Mouse (Mus musculus) thymus, adult 2 months (tissue): ENCODE data around the gene Lmx1a. TPM values are rescaled to one million over a fixed set of nuclear protein-coding genes. Genes with fewer than 3 reads are reported as not detected.

ENCODE experiments used
- DNase-seq: peaks from one replicate; pipeline ENCODE4 v3.0.0; 2021
- H3K27ac ChIP-seq: fragments of 200-500 bp; 2 replicates; pipeline ENCODE4 v1.5.1; 2012; ENCODE audit warnings: low read length, control low read depth; ENCODE audit not compliant: control insufficient read depth, insufficient read depth
- H3K27me3 ChIP-seq: fragments of 200-500 bp; 2 replicates; pipeline ENCODE4 v1.6.1; 2012; ENCODE audit warnings: mild to moderate bottlenecking, low read length, moderate library complexity, mixed read lengths; ENCODE audit not compliant: control insufficient read depth, insufficient read depth
- H3K36me3 ChIP-seq: fragments of 200-500 bp; 2 replicates; pipeline ENCODE4 v1.6.1; 2012; ENCODE audit warnings: mild to moderate bottlenecking, low read length, moderate library complexity; ENCODE audit not compliant: control insufficient read depth, insufficient read depth
- H3K4me1 ChIP-seq: fragments of 200-500 bp; replicated peaks from 2 replicates; pipeline ENCODE4 v1.6.1; 2012; ENCODE audit warnings: low read length; ENCODE audit not compliant: control insufficient read depth, insufficient read depth
- H3K4me3 ChIP-seq: fragments of 200-500 bp; 2 replicates; pipeline ENCODE4 v1.5.1; 2012; ENCODE audit warnings: mild to moderate bottlenecking, low read length, control low read depth, moderate library complexity; ENCODE audit not compliant: control insufficient read depth, insufficient read depth
- CTCF ChIP-seq: fragments of 200-500 bp; IDR thresholded peaks from 2 replicates; pipeline ENCODE4 v1.5.1; 2012; ENCODE audit warnings: mild to moderate bottlenecking, control low read depth, low read length, moderate library complexity, borderline replicate concordance; ENCODE audit not compliant: control insufficient read depth, poor library complexity, insufficient read depth; ENCODE audit errors: extremely low read depth
- POLR2A ChIP-seq: fragments of 200-500 bp; IDR thresholded peaks from 2 replicates; pipeline ENCODE4 v1.6.1; 2012; ENCODE audit warnings: mild to moderate bottlenecking, low read length, control low read depth, moderate library complexity; ENCODE audit not compliant: control insufficient read depth, poor library complexity, insufficient read depth; ENCODE audit errors: extremely low read depth
- WGBS: fragments of 180-500 bp; shearing (Covaris S2); methylation state at CpG from one replicate; pipeline ENCODE4 v1.1.7; 2018; 5-methylcytosine and 5-hydroxymethylcytosine counted together
- polyA plus RNA-seq: library from polyadenylated mRNA; depleted of rRNA; stranded (reverse); fragments of >200 nt; gene quantifications from 2 replicates; pipeline ENCODE4 v1.2.3, GENCODE M21; 2012

Gene Lmx1a
- polyA plus RNA-seq, 1 experiment = 0.13 TPM

DNA sequence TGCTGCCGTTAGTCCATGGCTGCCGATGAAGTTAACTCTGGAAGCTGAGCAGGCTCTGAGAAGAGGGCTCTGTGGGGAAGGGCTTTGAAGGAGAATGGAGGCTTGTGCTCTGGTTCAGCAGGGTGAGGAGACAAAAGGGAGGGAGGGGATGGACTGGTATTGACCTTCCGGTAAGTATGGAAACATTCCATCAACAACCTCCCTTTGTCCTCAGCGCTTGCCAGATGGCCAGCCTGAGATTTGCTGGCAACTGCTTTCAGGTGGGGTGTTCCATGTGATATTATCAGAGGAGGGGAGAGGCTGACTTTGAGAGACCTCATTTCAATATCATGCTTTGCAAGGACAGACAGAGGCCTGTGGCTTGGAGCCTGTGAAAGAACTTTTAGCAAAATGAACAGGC, 165.8 kb downstream of the Lmx1a start:
- H3K36me3 ChIP-seq = no peaks in the 10 kb centered on the region
- H3K4me3 ChIP-seq = no peak overlapping the region
- TF ChIP-seq POLR2A = no peak
- no peaks in the 10 kb centered on the region for H3K27me3 ChIP-seq
- H3K4me1 ChIP-seq = no peaks in the 10 kb centered on the region
- DNase-seq = no peak
- 94% methylated on average over 4 of the region's 4 CpGs for WGBS
- no peak overlapping the region for H3K27ac ChIP-seq

DNA sequence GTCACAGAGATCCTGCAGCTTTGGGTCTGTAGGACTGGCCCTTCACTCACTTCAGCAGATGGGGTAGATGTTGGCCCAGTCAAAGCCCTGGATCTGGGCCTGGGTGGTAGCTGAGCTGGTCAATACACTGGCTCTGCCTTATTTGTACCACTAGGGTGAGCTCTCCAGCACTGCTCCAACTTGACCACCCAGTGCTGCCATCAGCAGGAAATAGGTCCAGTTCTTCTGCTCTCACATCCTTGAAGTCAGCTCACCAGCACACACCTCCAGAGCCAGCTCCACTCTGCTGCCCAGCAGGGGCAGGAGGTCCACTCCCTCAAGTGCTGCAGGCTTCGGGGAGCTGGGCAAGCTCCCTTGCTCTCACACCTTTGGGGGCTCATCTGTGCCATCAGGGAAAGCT, 183.0 kb downstream of the Lmx1a start:
- Histone ChIP-seq H3K36me3 (no peaks in the 10 kb centered on the region), H3K4me3 (no peak overlapping the region), H3K27ac (no peak overlapping the region), H3K27me3 (no peaks in the 10 kb centered on the region), H3K4me1 (no peaks in the 10 kb centered on the region)
- WGBS = 85% methylated on average over 1 of the region's 1 CpGs
- TF ChIP-seq CTCF (no peak), POLR2A (no peak)
- no peak for DNase-seq

DNA sequence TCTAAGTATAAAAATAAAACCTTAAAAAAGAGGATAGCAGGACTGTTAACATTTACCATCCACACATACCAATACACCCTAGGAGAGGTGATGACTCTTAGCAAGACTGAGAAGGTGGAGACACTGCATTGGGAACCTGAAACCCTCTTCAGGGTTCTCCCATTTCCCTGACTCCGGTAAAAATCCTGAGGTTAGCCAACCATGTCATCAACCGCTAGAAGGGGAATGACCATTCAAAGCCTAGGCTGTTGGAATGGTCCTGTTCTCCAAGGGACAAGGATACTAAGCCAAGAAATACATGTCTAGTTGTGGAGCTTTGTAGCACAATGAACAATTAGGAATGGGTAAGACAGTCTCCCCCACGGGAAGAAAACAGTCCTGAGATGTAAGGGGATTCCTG, 185.1 kb downstream of the Lmx1a start:
- 66% methylated on average over 3 of the region's 3 CpGs for WGBS
- Histone ChIP-seq H3K4me3 (no peak overlapping the region), H3K27me3 (no peaks in the 10 kb centered on the region), H3K36me3 (no peaks in the 10 kb centered on the region), H3K27ac (no peak overlapping the region), H3K4me1 (no peaks in the 10 kb centered on the region)
- no peak for TF ChIP-seq POLR2A
- DNase-seq = no peak

DNA sequence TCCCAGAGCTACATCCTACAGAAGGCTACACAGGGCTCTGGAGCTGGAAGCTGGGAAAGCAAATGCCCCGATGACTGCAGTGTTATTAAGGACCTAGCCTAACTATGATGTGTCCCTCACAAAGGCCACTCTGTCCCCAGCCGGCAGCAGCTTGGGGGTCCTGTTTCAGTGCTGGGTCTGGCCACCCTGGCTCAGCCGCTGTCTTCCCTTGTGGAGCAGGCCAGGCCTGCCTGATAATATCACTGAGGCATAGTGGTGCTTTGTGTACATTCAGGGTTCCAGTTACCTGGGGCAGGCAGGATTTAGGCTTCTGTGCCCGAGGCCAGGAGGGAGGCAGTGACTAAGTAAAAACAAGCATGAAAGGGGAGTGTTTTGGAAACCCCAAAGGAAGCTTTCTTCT, 188.9 kb downstream of the Lmx1a start:
- 78% methylated on average over 4 of the region's 4 CpGs for WGBS
- no peak for DNase-seq

DNA sequence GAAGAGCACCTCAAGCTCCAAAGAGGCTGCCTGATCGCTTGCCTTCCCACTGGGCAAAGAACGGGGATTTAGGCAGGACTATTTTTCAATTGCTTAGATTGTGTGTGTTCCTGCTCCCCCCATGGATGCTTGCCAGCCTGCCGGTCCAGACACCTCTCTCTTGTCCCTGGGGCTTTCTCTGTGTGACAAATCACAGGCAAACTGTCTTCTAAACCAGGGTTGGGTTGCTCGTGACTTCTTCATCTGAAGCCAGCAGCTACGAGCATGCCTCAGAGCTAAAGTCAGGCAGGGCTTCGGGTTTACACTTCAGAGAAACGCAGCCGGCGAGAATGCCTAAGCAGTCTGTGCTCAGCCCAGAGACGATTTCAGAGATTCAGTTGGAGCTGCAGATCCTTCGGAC, 189.3 kb downstream of the Lmx1a start:
- no peak overlapping the region for H3K27ac ChIP-seq
- WGBS = 87% methylated on average over 11 of the region's 11 CpGs
- H3K4me1 ChIP-seq = no peaks in the 10 kb centered on the region
- no peak overlapping the region for H3K4me3 ChIP-seq
- no peaks in the 10 kb centered on the region for H3K27me3 ChIP-seq
- no peaks in the 10 kb centered on the region for H3K36me3 ChIP-seq
- DNase-seq = no peak
- TF ChIP-seq POLR2A (no peak), CTCF (no peak)

More for the DNA sequence above, 188.9 kb downstream of the Lmx1a start:
- Histone ChIP-seq H3K27ac (no peak overlapping the region), H3K36me3 (no peaks in the 10 kb centered on the region), H3K27me3 (no peaks in the 10 kb centered on the region), H3K4me3 (no peak overlapping the region), H3K4me1 (no peaks in the 10 kb centered on the region)
- no peak for TF ChIP-seq POLR2A
- no peak for TF ChIP-seq CTCF

DNA sequence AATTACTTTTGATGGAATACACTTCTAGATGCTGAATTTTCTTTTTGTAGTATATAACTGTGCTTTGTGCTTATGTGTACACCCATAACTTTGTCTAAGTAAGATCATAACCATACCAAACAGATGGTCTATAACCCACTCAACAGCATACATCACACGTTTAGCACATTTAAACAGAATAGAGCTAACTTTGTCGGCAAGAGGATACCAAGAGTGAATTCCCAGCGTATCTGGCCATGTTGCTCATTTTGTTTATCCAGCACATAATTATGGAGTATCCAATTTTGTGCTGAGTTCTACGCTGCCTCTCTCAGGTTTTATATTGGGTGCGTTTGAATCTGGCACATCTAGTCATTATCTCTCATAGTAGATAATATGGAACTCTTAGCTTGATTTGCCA, 196.7 kb downstream of the Lmx1a start:
- Histone ChIP-seq H3K4me3 (no peak overlapping the region), H3K27me3 (no peaks in the 10 kb centered on the region), H3K4me1 (no peaks in the 10 kb centered on the region), H3K27ac (no peak overlapping the region), H3K36me3 (no peaks in the 10 kb centered on the region)
- no peak for TF ChIP-seq POLR2A
- no peak for TF ChIP-seq CTCF
- no peak for DNase-seq
- 95% methylated on average over 5 of the region's 5 CpGs for WGBS

GRCm38 (mm10) chr1:167888120-167888519, 199.1 kb downstream of the Lmx1a start:
- no peaks in the 10 kb centered on the region for H3K4me1 ChIP-seq
- no peaks in the 10 kb centered on the region for H3K27me3 ChIP-seq
- no peak for DNase-seq
- 87% methylated on average over 5 of the region's 5 CpGs for WGBS
- TF ChIP-seq POLR2A = no peak
- TF ChIP-seq CTCF = no peak
- H3K27ac ChIP-seq = no peak overlapping the region
- no peak overlapping the region for H3K4me3 ChIP-seq
- no peaks in the 10 kb centered on the region for H3K36me3 ChIP-seq

GRCm38 (mm10) chr1:167888816-167889215, 199.8 kb downstream of the Lmx1a start:
- 24% methylated on average over 9 of the region's 9 CpGs for WGBS
- Histone ChIP-seq H3K27ac (no peak overlapping the region), H3K27me3 (no peaks in the 10 kb centered on the region), H3K4me1 (no peaks in the 10 kb centered on the region), H3K4me3 (no peak overlapping the region), H3K36me3 (no peaks in the 10 kb centered on the region)
- DNase-seq = no peak
- TF ChIP-seq CTCF (no peak), POLR2A (no peak)
